Mouse (Mus musculus): ENCODE measurements around the gene Gm39653. TPM values are rescaled to one million over a fixed set of nuclear protein-coding genes. Genes with fewer than 3 reads are reported as not detected.
"Not testable (repeated sequence)": the region's sequence is repeated elsewhere in the genome, so short reads cannot be mapped to it uniquely, and the experiment has no call there.

Gene Gm39653
- polyA plus RNA-seq, 1 experiment from 2014 or later = not detected

DNA sequence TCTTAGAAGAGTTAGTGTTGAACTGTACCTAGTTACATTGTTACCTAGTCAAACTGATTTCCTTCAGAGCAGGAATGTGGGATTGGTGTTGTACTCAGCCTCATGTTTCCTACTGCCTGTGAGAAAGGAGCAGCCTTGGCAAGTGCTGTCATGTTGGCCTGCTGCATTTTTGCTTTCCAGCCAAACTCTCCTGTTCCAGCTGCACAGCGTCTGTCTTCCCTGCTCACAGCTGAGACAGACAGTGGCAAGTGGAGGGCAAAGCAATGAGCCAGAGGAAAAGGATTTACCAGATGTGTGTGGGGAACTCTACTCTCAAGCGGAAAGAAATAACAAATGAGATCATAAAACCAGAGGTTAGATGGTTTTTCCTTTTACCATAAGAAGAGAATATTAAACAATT, 12.4 kb downstream of the Gm39653 start:
- ATAC-seq (replicated peaks; ENCODE audit: low FRiP score) = no peak
- Histone ChIP-seq H3K9me3 (replicated peaks) (no peaks in the 10 kb centered on the region), H3K4me1 (no peaks in the 10 kb centered on the region), H3K9ac (no peak overlapping the region), H3K27ac (no peak overlapping the region), H3K4me2 (no peak overlapping the region), H3K4me3 (replicated peaks) (no peak overlapping the region), H3K36me3 (no peaks in the 10 kb centered on the region), H3K27me3 (no peaks in the 10 kb centered on the region)
- WGBS = 25% methylated on average over 2 of the region's 2 CpGs

DNA sequence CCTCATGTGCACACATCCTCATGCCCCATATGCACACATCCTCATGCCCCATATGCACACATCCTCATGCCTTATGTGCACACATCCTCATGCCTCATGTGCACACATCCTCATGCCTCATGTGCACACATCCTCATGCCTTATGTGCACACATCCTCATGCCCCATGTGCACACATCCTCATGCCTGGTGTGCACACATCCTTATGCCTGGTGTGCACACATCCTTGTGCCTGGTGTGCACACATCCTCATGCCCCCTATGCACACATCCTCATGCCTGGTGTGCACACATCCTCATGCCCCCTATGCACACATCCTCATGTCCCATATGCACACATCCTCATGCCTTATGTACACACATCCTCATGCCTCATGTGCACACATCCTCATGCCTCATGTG, 14.6 kb downstream of the Gm39653 start:
- not testable (repeated sequence) for H3K27ac ChIP-seq; H3K4me3 ChIP-seq (replicated peaks); ATAC-seq (replicated peaks; ENCODE audit: low FRiP score); H3K27me3 ChIP-seq; H3K9ac ChIP-seq; H3K36me3 ChIP-seq; H3K4me2 ChIP-seq; H3K4me1 ChIP-seq; H3K9me3 ChIP-seq (replicated peaks)

DNA sequence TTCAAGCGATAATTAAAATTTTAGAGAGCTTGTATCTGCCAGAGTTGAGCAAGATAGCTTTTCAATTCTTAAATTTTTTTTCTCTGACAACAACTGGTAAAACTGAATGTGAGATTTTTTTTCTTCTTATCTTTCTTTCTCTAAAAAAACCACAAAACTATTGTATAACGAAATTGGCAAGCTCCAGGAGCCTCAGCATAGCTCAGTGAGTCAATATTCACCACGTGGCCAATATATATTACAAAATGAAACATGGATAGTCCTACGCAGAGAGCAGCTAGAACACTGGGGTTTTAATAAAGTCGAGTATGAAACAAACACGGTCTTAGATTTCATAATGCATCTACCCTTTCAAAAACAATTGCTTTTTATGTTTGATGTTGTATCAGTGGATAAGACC, 24.2 kb downstream of the Gm39653 start:
- Histone ChIP-seq H3K4me1 (no peaks in the 10 kb centered on the region), H3K27ac (no peak overlapping the region), H3K9ac (no peak overlapping the region), H3K4me3 (replicated peaks) (no peak overlapping the region), H3K36me3 (no peaks in the 10 kb centered on the region), H3K27me3 (no peaks in the 10 kb centered on the region), H3K9me3 (replicated peaks) (no peaks in the 10 kb centered on the region), H3K4me2 (no peak overlapping the region)
- ATAC-seq (replicated peaks; ENCODE audit: low FRiP score) = no peak
- WGBS = 78% methylated on average over 6 of the region's 6 CpGs

DNA sequence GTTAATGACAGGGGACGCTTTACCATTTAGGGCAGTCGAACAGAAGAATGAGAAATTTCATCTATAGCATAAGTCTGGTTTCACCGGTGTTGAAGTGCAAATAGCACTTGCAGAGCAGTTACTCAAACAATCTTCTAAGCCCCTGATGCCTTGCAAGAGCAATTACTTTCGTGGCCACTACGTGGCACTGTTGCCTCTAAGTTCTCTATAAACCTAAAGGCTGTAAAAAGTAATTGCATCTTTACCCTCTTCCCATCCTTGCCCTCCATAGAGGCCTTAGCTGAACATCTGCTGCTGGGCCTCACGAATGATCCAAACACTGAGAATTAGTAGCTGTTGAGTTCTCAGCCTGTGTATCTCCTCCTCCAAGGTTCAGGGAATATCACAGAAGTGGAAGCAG, 42.2 kb downstream of the Gm39653 start:
- WGBS = 12% methylated on average over 6 of the region's 6 CpGs
- Histone ChIP-seq H3K4me2 (no peak overlapping the region), H3K36me3 (no peaks in the 10 kb centered on the region), H3K27ac (no peak overlapping the region), H3K9ac (no peak overlapping the region), H3K27me3 (0 out of 2 replicates have a peak, but pooled peaks cover 10% of the 10 kb centered on the region), H3K4me1 (no peaks in the 10 kb centered on the region), H3K9me3 (replicated peaks) (no peaks in the 10 kb centered on the region), H3K4me3 (replicated peaks) (no peak overlapping the region)
- ATAC-seq (replicated peaks; ENCODE audit: low FRiP score) = no peak

DNA sequence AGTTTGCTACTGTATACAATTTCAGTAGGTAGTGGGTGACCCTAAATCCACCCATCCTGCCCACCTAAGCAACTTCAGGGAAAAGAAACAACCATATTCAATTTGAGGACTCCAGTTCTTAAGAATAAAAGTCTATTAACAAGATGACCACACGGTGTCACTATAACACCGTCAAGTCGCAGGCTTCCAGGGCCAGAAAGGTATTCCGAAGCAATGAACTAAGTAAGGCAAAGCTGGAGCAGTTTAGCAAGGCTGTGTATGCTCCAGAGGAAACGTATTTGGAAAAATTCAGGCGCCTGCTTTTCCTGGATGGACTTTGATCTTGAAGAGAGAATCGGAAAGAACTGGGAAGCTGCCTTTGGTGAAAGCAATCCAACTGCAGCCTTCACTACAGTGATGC, 43.8 kb downstream of the Gm39653 start:
- Histone ChIP-seq H3K36me3 (no peaks in the 10 kb centered on the region), H3K27ac (no peak overlapping the region), H3K27me3 (0 out of 2 replicates have a peak, but pooled peaks cover 10% of the 10 kb centered on the region), H3K9ac (no peak overlapping the region), H3K4me3 (replicated peaks) (no peak overlapping the region), H3K9me3 (replicated peaks) (no peaks in the 10 kb centered on the region), H3K4me2 (no peak overlapping the region), H3K4me1 (no peaks in the 10 kb centered on the region)
- ATAC-seq (replicated peaks; ENCODE audit: low FRiP score) = no peak
- 3% methylated on average over 7 of the region's 7 CpGs for WGBS

DNA sequence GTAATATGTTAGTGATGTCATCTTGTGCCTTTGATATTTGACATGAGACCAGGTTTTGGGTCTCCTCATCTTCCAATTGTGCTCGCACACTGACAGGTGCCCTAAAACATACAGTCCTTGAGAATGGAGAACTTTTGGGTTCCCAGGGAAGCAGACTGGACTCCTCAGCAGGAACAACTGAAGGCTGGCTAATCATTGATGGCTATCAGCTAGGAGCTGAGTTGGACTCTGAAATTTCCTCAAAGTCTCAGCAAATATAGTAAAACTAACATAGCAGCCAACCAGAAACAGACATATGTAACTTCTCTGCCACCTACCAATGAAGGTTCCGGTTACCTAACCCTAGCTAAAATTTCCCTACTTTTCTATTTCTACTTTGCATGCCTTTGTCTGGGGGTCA, 50.3 kb downstream of the Gm39653 start:
- H3K27ac ChIP-seq = no peak overlapping the region
- H3K36me3 ChIP-seq = no peaks in the 10 kb centered on the region
- no peak overlapping the region for H3K4me3 ChIP-seq (replicated peaks)
- WGBS = 89% methylated on average over 2 of the region's 2 CpGs
- peaks cover 13% of the 10 kb centered on the region; the same call in 1 of the 2 replicates for H3K27me3 ChIP-seq
- no peaks in the 10 kb centered on the region for H3K9me3 ChIP-seq (replicated peaks)
- H3K4me1 ChIP-seq = no peaks in the 10 kb centered on the region
- H3K9ac ChIP-seq = no peak overlapping the region
- ATAC-seq (replicated peaks; ENCODE audit: low FRiP score) = no peak
- no peak overlapping the region for H3K4me2 ChIP-seq

DNA sequence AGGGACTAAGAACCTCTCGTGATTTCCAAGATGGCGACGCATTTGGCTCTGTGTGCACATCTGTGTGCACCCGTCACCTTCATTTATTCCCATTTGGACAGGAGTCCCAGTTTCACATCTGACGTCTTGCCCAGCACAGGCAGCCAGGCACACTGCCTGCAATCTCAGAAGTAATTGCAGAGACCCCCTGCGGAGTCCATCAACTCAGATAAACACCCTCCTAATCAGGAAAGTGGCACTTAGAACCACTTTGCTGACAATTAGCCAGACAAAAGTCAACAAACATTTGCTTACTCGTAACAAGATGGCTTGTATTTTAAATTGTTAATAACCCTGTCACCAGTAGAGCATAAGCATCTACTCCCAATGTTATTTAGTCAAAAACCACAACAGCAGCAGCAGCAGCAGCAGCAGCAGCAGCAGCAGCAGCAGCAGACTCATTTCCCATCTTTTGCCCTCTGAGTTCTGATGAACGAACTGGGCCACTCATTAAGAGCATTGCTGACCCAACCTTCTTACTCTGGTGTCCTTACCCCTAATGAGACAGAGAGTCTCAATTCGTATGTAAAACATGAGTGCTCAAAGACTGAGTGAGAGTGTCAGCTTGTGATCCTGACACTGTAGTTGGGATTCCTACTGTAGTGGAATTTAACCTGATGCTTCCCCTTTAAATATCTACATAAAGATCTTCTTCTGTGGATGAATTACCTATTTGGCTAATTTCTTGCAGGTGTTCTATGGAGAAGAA, 51.6 kb downstream of the Gm39653 start:
- Histone ChIP-seq H3K4me2 (no peak overlapping the region), H3K9me3 (replicated peaks) (no peaks in the 10 kb centered on the region), H3K27me3 (peaks cover 13% of the 10 kb centered on the region; the same call in 1 of the 2 replicates), H3K9ac (no peak overlapping the region), H3K27ac (no peak overlapping the region), H3K36me3 (no peaks in the 10 kb centered on the region), H3K4me1 (no peaks in the 10 kb centered on the region), H3K4me3 (replicated peaks) (no peak overlapping the region)
- ATAC-seq (replicated peaks; ENCODE audit: low FRiP score) = no peak
- WGBS = 33% methylated on average over 9 of the region's 9 CpGs

DNA sequence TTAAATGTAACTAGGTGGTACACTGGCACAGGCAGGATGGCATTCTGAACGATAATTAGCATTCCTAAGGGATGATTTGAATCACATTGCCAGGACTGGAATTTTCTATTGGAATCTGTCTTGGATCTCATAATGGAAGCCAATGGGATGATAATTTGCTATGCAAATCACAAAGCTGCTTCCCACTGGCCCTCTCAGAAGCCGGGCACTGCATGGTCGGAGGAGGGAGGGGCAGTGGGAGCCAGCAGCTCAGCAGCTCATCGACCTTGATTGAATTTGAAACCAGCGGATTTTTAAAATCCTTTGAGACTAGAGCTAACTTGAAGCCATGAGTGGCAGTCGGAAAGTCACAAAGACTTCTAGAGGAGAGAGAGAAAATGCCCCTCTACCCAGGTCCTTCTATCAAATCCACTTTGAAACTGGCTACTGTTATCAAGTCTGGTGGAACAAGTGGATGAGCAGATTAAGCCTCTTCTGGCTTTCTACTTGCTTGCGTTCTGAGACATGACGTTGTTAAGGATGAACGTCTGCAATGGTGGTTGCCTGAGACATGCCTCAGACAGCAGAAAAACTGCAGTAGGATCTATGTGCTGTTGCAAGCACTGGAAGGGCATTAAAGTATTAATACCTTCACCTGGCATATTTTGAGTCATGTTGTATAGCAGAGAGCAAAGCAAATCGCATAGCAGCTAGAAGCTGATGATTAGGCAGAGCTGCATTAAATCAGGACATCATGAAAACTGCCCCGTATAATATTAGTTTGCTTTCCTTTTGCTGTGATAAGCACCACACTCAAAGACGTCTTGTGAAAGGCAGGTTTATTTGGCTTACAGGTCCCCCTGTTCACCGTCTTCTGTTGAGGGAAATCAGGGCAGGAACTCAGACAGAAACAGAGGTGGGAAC, 52.4 kb downstream of the Gm39653 start:
- ATAC-seq (replicated peaks; ENCODE audit: low FRiP score) = no peak
- no peak overlapping the region for H3K27ac ChIP-seq
- H3K4me3 ChIP-seq (replicated peaks) = no peak overlapping the region
- no peaks in the 10 kb centered on the region for H3K36me3 ChIP-seq
- 29% methylated on average over 13 of the region's 13 CpGs for WGBS
- H3K27me3 ChIP-seq = peaks cover 13% of the 10 kb centered on the region; the same call in 1 of the 2 replicates
- H3K4me2 ChIP-seq = peak overlapping the region; percentile 19; the same call in 1 of the 2 replicates
- H3K9me3 ChIP-seq (replicated peaks) = no peaks in the 10 kb centered on the region
- no peak overlapping the region for H3K9ac ChIP-seq
- H3K4me1 ChIP-seq = no peaks in the 10 kb centered on the region

DNA sequence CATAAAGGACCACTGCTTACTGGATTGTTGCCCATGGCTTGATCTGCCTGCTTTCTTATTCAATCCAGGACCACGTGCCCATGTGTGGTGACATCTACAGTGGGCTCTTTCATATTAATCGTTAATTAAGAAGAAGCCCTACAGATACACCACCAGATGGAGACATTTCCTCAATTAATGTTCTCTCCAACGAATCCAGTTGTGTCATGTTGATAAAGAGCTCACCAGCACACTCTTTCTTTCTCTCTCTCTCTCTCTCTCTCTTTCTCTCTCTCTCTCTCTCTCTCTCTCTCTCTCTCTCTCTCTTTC, 53.0 kb downstream of the Gm39653 start:
- H3K36me3 ChIP-seq = no peaks in the 10 kb centered on the region
- no peak overlapping the region for H3K9ac ChIP-seq
- no peak overlapping the region for H3K4me3 ChIP-seq (replicated peaks)
- H3K27ac ChIP-seq = no peak overlapping the region
- 0 out of 2 replicates have a peak, but pooled peaks have one; percentile 54 for ATAC-seq (replicated peaks; ENCODE audit: low FRiP score)
- H3K9me3 ChIP-seq (replicated peaks) = no peaks in the 10 kb centered on the region
- H3K27me3 ChIP-seq = peaks cover 13% of the 10 kb centered on the region; the same call in 1 of the 2 replicates
- no peaks in the 10 kb centered on the region for H3K4me1 ChIP-seq
- H3K4me2 ChIP-seq = peak overlapping the region; percentile 19; the same call in 1 of the 2 replicates
- 5% methylated on average over 3 of the region's 3 CpGs for WGBS

Other genes starting within 250 kb of the Gm39653 start
- 1.2 and 2.1 TPM in 2 replicates for gene Adam23, start 170.1 kb upstream of the Gm39653 start, polyA plus RNA-seq (2015; fragmentation: Nextera tagmentation; extraction: Ambion mirVana)
- gene Dytn, start 71.0 kb downstream of the Gm39653 start, polyA plus RNA-seq (2015; fragmentation: Nextera tagmentation; extraction: Ambion mirVana) = not detected in 2 replicates
- 0.13 and 0.23 TPM in 2 replicates for gene Mdh1b, start 114.3 kb downstream of the Gm39653 start, polyA plus RNA-seq (2015; fragmentation: Nextera tagmentation; extraction: Ambion mirVana)
- gene Fastkd2, start 114.6 kb downstream of the Gm39653 start, polyA plus RNA-seq (2015; fragmentation: Nextera tagmentation; extraction: Ambion mirVana) = 62.3 and 65.4 TPM in 2 replicates
- 0.09 TPM in 1 of 2 replicates, not detected in the other for gene 4933402D24Rik, start 153.3 kb downstream of the Gm39653 start, polyA plus RNA-seq (2015; fragmentation: Nextera tagmentation; extraction: Ambion mirVana)